Mouse (Mus musculus) cerebellum, postnatal 25 days (tissue): Measurements from ENCODE around the gene Plxnc1.

Source experiments
- DNase-seq, 2 experiments: peaks; one replicate each; pipeline ENCODE4 v3.0.0; 2021; ENCODE audit warnings: mixed read lengths in 2 of 2

Gene Plxnc1

GRCm38 (mm10) chr10:94944691-94945205 lies at the start of gene Plxnc1:
Plxnc1 (minus strand) TSS chr10:94944835.
- peak; percentile 69 to 80 for DNase-seq

- peak; percentile 60 to 69 for DNase-seq
Observed at GRCm38 (mm10) chr10:94992127-94992526, 47.5 kb upstream of the Plxnc1 start.

DNA sequence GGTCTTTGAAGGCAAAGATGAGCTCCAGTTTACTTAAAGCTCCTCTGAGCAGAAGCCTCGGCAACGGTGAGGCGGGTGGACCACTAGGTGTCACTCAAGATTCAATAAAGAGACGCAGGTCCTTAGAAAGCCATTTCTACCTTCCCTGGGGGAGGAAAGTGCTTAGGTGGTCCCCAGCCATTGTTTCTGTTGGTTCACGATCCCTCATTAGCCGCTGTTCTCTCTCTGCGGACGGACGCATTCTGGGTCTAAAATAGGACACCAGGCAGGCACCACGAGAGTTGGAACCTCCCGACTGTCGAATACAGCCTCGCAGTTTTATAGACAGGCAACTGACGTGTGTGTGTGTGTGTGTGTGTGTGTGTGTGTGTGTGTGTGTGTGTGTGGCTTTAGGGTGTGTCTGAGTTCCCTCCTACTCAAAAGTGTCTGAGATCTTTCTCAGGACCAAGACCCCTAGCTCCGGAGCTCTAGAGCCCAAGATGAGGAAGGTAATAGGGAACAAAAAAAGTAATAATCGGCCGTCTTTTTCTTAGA lies 47.0 kb upstream of the Plxnc1 start:
- DNase-seq = peak; percentile 73 to 81

- DNase-seq = peak; percentile 60 to 72
Observed at GRCm38 (mm10) chr10:94990768-94991563, 46.3 kb upstream of the Plxnc1 start.

GRCm38 (mm10) chr10:94989321-94989720 lies 44.7 kb upstream of the Plxnc1 start:
- DNase-seq = peak in 1 of 2 experiments; percentile 26

- no peak for DNase-seq
Observed at GRCm38 (mm10) chr10:94985103-94985502, 40.5 kb upstream of the Plxnc1 start.

GRCm38 (mm10) chr10:94982528-94982927 lies 37.9 kb upstream of the Plxnc1 start:
- DNase-seq = no peak

DNA sequence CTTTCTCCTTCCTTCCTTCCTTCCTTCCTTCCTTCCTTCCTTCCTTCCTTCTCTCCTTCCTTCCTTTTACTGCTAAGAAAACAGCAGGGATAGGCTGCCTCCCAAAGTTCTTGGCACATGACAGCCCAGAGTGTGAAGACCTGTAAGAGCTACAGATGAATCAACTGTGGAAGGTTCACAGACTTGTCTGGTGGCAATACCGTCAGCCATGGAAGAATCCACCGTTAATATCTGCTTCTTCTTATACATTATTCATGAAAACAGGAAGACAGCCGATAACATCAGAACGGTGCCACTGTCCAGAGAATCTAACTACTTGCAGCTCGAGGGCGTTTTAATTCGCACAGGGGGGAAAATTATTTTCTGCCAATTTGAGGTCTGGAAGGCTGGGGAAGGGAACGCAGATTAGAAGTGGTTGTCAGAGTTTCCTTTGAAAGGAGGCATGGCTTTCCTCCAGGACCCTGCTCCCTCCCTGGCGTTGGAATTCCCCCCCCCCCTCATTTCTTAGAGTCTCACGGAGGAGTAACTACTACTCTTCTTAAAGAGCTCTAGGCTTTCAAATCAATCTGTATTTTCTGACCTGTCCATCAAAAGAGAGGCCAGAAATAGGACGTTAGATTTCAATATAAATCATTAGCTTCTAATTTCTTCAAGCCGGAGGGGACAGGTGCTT lies 37.0 kb upstream of the Plxnc1 start:
- no peak for DNase-seq

DNA sequence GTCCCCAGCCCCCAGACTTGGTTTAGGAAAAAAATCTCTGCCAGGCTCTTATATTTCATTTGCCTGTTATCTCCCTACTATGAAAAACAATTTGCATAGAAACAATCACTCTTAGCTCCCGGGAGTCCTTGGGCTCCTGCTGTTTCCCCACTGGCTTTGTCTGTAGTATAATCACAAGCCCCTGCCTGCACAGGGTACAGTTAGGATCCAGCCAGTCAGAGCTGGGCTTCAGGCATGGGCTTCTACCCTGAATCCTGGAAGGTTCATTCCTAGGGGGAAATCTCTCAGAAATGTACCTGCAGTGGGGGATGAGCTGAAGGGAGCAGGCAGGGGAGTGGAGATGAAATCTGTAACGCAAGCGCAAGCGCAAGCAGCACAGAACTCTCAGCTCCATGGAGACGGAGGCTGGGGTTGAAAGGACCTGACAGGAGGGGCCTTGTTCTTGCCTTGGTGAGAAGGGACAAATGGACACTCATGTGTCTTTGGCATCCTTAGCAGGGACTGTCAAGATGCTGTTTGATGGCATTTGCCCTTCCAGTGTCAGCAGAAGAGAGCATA lies 33.7 kb upstream of the Plxnc1 start:
- no peak for DNase-seq

DNA sequence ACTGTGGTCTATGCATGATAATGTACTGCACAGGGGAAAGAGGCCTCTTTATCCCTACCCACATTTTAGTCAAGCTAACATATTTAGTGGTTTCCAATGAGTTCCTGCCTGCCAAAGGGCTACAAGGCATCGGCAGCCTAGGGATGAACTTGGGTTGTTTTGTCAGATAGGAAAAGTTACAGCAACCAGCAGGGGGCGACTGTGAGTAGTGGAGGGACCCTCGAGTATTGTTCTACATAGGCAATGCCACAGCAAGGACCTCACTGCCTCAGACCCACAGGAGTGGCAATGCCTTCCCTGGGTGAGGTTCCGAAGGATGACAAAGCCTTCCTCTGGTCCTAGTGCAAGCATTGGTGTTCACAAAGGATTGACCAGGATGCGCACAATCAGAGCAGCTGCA lies 31.7 kb upstream of the Plxnc1 start:
- peak in 1 of 2 experiments; percentile 33 for DNase-seq

DNA sequence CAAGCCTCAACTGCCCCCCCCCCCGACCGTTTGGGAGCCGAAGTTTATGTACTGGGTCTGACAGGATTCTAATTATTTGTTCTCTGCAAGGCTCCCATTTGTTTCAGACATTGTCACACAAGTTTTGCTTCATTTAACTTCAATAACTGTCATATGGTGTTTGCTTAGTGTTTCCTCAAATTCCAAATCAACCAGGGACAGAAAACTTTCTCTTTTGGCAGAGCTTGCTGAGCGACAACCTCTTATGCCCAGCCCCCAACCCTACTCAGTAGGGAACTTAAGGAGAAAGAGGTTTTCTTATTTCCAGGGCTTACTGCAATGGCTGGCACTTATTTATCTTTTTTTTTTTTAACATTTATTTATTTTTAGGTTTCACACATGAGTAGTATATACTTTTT lies 30.5 kb upstream of the Plxnc1 start:
- DNase-seq = no peak

DNA sequence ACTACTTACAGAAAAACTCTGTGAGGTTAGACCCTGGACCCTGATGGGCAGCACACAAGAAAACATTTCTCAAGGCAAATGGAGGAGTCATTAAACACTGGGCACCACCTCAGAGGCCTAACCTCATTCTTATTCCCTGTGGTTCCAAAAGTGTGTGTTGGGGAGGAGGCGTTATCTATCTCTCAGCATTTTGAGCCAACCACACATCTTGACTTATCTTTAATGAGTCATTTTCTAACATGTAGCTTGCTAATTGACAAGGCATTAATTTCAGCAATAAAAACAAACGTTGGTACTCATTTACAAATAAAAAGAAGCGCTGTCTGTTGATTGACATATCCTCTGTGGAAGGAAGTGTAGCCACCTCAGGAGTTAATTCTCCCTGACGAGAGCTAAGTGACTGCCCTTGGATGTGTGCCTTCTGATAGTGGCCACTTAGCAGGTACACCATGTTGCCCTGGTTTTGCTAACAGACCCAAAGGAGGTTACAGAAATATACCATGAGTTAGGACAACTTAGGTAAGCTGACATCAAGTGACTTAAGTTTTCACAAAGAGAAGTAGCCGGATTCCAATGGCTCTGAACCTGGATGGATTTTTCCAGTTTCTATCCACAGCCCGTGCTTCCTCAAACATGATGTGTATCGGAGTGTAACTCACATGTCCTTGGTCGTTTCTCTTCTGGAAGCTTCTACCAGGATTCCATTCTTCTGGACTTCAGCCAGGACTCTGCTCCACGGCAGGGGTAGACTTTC lies 29.9 kb upstream of the Plxnc1 start:
- DNase-seq = no peak

DNA sequence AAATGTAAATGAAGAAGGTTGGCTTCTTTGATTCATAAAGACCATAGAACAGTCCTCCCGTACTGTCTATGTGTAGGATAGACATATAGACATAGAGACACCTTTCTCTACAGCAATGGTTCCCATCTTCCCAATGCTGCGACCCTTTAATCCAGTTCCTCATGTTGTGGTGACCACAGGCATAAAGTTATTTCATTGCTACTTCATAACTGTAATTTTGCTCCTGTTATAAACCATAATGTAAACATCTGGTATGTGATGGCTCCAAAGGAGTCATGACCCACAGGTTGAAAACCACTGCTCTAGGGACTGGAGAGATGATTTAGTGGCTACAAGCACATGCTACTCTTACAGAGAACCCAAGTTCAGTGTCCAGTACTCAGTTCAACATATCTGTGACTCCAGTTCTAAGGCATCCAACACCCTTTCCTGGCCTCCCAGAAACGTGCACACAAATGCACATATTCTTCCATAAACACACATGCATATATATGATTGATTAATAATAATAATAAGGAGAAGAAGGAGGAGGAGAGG lies 27.1 kb upstream of the Plxnc1 start:
- DNase-seq = no peak

DNA sequence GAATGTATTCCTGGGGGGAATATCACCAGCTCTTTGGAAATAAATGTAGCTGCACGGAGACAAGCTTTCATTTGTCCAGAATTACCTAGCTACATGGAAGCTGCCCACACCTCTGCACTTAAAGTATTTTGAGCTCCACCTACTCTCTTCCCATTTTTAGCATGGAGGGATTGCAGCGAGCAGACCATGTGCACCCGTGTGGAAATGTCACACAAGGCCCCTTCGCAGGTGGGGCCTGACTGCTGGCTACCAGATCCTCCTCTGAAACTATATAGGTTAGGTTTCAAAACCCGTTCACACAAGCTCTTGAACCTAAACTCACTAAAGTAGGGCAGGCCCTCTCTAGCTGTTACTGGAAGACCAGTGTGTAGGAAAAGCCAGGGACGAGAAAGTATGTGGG lies 25.6 kb upstream of the Plxnc1 start:
- DNase-seq = no peak

DNA sequence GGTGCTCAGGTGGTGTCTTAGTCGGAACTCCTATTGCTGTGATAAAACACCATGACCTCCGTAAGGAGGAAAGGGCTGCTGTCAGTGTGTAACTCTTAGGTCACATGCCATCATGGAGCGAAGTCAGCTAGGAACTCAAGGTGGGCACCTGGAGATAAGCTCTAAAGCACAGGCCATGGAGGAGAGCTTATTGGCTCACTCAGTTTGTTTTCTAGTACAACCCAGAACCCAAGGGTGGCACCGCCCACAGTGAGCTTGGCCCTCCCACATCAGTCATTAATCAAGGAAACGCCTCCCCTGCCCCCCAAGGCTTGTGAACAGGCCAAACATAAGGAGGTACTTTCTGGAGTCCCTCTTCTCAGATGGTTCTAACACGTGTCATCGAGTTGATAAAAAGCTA lies 22.8 kb upstream of the Plxnc1 start:
- no peak for DNase-seq

DNA sequence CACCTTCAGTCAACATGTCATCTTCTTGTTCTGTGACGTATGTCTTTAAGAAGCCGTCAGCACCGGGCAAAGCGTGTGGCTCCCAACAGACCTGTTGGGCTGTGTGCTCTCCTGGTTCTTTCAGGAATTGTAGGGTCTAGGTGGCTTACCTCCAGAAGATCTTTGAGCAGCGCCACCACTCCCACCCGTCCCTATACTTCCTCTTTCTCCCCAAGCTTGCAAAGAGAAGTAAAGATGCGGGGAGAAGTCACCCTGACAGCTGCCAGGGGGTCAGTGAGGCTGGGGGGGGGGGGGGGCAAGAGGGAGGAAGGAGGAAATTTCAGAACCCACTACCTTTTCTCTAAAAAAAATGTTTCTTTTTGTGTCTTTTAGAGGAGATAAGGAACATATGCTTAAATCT lies 22.2 kb upstream of the Plxnc1 start:
- DNase-seq = no peak

DNA sequence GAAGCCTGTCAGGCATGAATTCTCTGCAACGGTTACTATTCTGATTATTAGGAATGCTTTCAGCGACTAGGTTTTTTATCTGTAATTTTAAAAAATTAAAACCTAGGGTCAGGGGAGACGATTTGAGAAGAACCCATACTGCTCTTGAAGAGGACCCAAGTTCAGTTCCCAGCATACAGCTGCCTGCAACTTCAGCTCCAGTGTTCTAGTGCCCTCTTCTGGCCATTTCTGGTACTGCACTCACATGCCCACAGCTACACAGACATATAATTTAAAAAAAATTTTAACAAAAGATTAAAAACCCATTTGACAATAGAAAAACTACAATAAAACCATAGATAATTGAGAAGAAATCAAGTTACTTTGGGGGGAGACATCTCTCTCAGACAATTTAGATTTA lies 20.5 kb upstream of the Plxnc1 start:
- DNase-seq = no peak

GRCm38 (mm10) chr10:94962005-94962404 lies 17.4 kb upstream of the Plxnc1 start:
- DNase-seq = no peak

- no peak for DNase-seq
Observed at GRCm38 (mm10) chr10:94961283-94961682, 16.6 kb upstream of the Plxnc1 start.

- DNase-seq = peak; percentile 51 to 71
Observed at GRCm38 (mm10) chr10:94958311-94958710, 13.7 kb upstream of the Plxnc1 start.

GRCm38 (mm10) chr10:94957705-94958104 lies 13.1 kb upstream of the Plxnc1 start:
- DNase-seq = no peak

GRCm38 (mm10) chr10:94947915-94948675 lies 3.5 kb upstream of the Plxnc1 start:
- DNase-seq = no peak
